Mouse (Mus musculus) gastrocnemius, adult 18-20 months (tissue): ENCODE measurements at regions not wholly inside any gene's neighbourhood (a gene's known extent, or its start where the extent isn't known, plus 50 kb on each side); places are given as distances from the start of the nearest gene placed in this dataset.
"Not testable (repeated sequence)": the region's sequence is repeated elsewhere in the genome, so short reads cannot be mapped to it uniquely, and the experiment has no call there.

Source experiments
- DNase-seq: peaks from one replicate; pipeline ENCODE4 v3.0.0; 2021; ENCODE audit warnings: low spot score

GRCm38 (mm10) chr16:20860606-20861005 lies 126.3 kb upstream of the Thpo start:
- not testable (repeated sequence) for DNase-seq

- DNase-seq, result no peak
Measured at GRCm38 (mm10) chr16:20854696-20855213, 120.4 kb upstream of the Thpo start.

DNA sequence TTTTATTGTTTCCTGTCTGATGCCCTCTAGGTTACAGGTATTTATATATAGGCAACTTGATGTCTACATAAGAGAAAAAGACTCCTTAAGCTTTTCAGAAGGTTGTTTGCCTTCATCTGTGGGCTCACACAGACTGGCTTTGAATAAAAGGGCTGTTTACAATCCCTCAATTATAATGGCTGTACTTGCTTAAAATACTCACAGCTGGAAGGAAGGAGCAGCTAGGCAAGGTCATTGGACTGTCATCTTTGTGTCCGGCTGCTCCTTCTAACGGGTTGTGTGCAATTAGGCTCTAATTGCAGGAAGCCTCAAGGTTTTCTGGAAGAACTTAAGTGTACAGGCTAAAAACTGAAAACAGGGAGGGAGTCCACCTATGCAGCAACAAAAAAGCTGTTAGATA lies 103.8 kb upstream of the Thpo start:
- no peak for DNase-seq

DNA sequence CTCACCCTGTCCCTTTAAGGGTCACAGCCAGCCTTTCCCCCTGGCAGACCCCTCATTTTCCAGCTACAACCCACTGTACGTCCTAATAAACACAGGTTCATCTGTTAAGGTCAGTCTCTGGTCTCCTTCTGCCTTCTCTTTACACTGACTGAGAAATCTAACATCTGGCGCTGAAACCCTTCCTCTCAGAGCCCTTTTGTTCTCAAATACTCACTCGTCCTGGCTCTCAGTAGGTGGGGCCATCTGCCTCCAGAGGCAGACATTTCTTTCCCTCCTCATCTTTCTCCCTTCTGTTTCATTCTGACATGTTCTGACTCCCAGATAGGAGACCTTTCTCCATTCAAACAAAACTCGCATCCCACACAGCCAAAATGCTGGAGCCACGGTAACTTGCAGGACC lies 102.6 kb upstream of the Thpo start:
- no peak for DNase-seq

- DNase-seq, result not testable (repeated sequence)
Measured at GRCm38 (mm10) chr16:20833838-20834237, 99.5 kb upstream of the Thpo start.

GRCm38 (mm10) chr16:20833301-20833700 lies 99.0 kb upstream of the Thpo start:
- no peak for DNase-seq

GRCm38 (mm10) chr16:20829732-20830435 lies 95.6 kb upstream of the Thpo start:
- DNase-seq, result no peak

DNA sequence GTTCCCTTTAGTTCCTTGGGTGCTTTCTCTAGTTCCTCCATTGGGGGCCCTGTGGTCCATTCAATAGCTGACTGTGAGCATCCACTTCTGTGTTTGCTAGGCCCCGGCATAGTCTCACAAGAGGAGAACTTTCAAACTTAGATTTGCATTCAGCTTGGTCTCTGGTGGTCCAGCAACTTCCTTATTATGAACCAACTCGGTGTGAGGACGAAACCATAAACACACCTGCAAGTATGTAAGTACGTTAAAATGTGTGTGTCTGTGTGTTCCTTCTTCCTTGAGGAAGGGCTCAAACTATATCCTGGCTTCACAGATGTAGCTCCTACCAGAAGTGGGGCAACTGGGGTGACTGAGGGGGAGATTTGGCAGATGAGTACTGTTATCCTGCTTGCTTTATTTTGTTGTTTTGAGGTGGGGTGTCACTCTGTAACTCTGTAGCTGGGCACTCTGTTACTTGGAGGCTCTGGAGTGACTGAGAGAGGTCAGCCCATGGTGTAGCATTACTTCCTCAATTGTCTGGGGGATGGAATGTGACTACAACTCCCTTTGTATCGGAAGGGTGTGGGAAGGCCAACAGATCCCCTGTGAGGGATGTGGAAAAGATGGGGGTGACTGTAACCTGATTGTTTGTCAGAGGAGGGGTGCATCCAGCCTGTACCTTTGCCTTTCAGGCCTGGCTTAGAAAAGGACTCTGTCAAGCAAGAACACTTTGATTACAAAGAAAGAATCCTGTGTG lies 94.9 kb upstream of the Thpo start:
- DNase-seq, result no peak

DNA sequence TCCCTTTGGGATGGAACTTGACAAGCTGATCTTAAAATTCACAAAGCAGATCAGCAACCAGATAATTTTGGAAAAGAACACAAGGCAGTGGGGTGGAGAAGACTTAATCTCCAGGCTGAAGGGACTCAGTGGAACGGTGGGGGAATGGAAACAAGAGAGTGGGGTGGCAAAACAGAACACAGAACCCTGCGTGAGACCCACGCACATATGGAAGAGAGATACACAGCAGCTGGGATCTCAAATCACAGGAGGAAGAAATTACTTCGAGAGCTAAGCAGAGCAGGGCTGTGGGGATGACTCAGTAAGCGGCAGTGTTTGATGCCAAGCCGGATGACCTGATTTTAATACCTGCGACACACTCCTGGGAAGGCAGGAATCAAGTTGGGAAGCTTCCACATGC lies 89.9 kb upstream of the Thpo start:
- DNase-seq, result no peak

DNA sequence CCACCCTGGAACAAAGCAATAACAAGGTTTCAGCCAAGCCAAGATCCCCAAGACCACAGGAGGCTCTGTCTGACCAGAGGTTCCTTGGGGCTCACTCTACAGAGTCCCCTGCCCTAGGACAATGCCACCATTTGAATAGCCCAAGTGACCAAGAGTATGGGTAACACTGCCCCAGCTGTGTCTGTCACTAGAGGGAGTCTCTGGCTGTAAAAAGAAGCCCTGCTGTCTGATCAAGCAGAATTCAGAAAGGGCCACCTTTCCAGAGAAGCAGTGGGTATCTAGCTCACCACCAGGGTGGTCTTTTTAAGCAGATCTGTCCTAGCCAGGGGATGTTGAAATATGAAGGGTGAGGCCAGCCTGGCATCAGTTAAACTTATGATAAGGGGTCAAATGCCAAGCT lies 86.6 kb upstream of the Thpo start:
- no peak for DNase-seq

DNA sequence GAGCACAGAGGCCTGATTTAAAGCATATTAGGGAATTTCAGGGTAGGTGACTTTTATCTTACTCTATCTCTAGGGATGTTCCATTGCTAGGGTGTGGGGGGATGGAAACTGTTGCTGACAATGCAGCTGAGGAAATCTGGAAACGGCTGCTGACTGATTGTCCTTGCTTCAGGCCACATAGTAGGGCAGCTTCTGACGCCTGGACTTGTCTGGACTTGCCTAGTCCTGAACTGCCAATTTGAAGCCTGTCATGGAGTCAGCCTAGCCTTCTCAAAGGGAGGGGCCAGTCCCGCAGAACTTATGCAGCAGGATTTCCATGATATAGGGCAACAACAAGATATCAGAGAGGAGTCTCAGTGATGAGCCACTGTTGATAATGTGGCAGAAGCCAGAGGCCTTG lies 85.3 kb upstream of the Thpo start:
- DNase-seq, result no peak

- DNase-seq, result no peak
Measured at GRCm38 (mm10) chr16:20818711-20819189, 84.4 kb upstream of the Thpo start.

GRCm38 (mm10) chr16:20814976-20815375 lies 80.7 kb upstream of the Thpo start:
- DNase-seq, result no peak

DNA sequence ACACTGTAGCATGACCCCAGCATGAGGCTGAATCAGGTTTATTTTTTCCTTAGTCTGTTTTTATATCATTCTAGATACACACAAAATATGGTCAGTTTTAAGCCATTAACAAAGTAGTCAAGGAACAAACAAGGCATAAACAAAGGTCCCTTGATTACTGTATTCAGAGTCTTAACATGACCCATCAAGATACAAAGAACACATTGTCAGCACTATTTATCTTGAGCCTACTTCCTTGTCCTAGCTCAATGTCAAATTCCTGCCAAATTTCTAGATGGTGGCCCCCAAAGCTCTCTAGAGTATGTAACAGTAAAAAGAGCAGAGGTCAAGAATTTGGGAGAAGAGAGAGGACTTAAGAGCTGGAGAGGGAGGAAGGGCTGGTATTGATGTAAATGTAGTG lies 79.9 kb upstream of the Thpo start:
- DNase-seq, result no peak

DNA sequence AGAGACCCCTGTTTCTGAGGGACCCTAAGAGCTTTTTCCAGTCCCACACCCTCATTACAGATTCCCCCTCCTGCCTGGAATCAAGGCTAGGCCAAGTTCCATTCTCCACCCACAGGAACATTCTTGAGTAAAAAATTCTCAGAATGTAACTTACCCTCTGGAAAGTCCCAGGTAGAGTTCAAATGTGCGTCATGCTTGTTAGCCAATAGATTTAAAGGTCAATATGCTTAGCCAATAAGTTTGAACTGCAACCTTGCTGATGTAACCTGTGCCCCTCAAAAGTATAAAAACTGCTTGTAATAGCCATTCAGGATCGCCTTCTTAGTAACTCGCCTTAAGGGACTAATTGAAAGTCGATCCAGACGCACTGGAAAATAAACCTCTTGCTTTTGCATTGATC lies 77.7 kb upstream of the Thpo start:
- DNase-seq, result not testable (repeated sequence)

GRCm38 (mm10) chr16:20810322-20810721 lies 76.0 kb upstream of the Thpo start:
- no peak for DNase-seq

DNA sequence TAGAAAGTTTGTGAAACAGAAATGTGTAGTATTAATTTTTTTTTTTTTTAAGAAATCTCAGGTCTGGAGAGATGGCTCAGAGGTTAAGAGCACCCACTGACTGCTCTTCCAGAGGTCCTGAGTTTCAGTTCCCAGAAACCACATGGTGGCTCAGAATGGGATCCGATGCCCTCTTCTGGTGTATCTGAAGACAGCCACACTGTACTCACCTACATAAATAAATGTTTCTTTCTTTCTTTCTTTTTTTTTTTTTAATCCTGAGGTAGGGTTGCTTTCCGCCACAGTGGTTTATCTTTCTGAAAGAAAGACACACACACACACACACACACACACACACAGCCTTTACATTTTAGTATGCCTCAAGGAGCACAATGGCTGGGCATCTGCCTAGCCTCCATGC lies 74.0 kb upstream of the Thpo start:
- no peak for DNase-seq

- DNase-seq, result no peak
Measured at GRCm38 (mm10) chr16:20806739-20807138, 72.4 kb upstream of the Thpo start.

GRCm38 (mm10) chr16:20805793-20806192 lies 71.5 kb upstream of the Thpo start:
- no peak for DNase-seq

GRCm38 (mm10) chr16:20805086-20805485 lies 70.8 kb upstream of the Thpo start:
- DNase-seq, result no peak

DNA sequence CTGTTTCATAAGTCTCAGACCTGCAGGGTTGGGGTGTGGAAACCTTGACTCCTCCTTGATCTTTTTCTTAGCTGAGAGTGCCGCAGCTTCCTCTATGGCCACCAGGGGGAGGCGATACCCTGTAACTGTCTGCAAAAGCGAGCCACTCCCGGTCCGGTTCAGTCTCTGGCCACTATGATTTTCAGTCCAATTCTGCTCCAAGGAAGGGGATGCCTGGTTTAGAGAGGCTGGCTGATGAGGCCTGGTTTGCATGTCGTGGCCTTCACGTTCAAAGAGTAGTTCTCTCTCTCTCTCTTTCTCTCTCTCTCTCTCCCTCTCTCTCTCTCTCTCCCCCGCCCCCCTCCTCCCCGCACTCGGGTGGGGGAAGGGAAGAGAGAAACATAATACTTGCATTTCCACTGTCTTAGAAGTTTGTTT lies 70.3 kb upstream of the Thpo start:
- DNase-seq, result peak; percentile 84

DNA sequence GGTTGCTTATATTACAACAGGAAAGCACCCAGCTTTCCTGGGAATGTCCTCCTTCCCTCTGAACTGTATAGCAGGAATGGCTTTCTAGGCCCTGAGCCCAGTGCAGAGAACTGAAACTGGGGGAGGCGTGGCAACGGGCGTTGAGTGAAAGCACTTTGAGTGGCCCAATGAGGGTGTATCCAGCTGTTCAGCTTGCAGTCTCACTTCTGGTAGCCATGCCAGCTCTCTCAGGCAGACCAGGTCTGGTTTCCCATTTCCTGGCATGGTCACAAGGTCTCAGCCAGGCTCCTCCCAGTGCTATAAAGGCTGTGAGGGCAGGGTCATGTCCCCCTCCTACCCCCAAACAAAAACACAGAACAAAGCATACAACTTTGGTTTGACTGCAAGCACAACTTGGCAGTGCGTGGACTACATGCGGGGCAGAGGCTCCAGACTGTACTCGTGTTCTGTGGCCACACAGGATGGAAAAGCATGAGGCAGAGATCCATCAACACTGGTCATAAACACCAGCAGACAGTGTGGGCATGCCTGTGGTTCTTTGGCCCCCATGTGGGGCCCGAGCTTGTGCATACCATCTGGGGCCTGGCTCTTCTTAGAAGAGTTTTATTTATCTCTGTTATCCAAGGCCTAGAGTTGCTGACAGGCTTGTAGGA lies 69.1 kb upstream of the Thpo start:
- peak; percentile 56 for DNase-seq
